Mouse (Mus musculus): ENCODE data around the gene Nppa.
"Not testable (repeated sequence)": the region's sequence is repeated elsewhere in the genome, so short reads cannot be mapped to it uniquely, and the experiment has no call there.

Nppa gene

DNA sequence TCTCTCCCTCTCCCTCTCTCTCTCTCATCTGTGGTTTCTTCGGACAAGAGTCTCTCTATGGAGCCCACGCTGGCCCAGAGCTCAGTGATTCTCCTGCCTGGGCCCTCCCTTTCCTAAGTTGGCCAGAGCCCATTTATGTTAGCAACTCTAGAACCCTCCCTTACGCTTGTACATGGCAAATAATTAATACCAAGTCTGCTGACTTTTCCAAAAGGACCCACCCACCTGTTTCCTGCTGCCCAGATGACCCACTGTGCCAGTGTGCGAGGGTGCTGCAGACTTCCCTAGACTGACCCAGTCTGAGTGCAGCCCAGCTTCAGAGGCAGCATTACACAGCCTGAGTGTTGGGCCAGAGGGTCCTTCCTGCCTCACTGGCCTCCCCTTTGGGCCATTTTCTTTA lies 11.7 kb downstream of the Nppa start:
- no peak for DNase-seq

GRCm38 (mm10) chr4:148015418-148015817 lies 14.9 kb downstream of the Nppa start:
- no peak for DNase-seq

DNA sequence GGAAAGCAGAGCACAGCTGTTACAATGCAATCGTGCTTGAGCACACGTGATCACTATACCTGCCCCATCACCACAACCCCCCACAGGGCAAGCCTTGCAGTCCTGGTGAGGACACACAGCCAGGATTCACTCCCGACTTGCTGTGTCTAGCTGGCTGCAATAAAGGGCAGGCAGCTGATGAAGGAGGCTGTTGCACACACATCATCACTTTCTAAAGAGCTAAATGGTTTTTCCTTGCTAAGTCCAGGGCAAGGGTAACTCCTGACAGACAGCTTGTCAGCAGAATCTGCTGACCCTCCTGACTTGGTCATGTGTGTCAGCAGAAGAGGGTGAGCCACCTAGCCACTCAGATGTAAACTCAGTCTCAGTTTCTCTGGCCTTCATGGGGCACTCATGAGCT lies 16.5 kb downstream of the Nppa start:
- no peak for DNase-seq

DNA sequence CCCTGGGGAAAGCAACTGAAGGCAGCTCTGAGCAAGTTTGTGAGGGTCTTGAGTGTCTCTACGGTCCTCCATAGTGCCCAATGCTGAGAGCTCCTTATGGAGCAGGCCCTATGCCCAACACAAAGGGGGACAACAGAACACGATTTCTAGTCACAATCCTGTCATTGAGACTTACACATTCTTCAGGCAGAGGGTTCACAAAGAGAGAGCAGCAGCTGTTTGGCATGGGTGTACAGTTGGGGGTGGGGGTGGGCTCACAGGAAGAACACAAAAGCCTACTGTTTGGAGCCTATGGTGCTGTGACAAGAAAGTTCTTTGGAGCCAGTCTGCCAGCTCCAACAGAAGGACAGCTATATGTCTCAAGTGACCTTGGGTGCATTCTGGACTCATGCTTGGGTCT lies 17.9 kb downstream of the Nppa start:
- DNase-seq: no peak

GRCm38 (mm10) chr4:148024003-148024402 lies 23.5 kb downstream of the Nppa start:
- no peak for DNase-seq

- DNase-seq: no peak
These were observed 28.8 kb downstream of the Nppa start for GRCm38 (mm10) chr4:148029297-148029696.

GRCm38 (mm10) chr4:148030506-148030905 lies 30.0 kb downstream of the Nppa start:
- no peak for DNase-seq

DNA sequence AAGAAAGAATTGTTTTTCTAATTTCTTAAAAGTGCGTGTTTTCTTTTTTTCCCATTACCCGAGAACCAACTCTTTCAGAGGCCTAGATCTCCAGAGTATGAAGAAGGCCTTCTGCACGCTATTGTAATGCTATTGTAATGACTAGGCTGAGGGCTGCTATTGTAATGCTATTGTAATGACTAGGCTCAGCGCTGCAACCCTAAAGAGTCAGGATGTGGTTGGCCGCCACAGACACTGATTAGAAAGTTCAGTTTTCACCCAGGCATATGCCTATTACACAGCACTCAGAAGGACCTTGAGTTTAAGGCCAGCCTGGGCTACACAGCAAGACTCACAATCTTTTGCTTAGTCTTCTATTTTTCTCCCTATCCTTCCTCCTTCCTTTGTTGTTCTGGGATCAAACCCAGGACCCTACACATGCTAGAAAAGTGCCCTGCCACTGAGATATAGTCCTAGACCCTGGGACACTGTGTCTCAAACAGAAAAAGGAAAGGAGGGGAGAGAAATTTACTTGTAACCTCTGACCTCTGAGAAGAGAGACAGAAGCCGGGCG lies 33.4 kb downstream of the Nppa start:
- no peak for DNase-seq

GRCm38 (mm10) chr4:148035440-148035839 lies 34.9 kb downstream of the Nppa start:
- no peak for DNase-seq

DNA sequence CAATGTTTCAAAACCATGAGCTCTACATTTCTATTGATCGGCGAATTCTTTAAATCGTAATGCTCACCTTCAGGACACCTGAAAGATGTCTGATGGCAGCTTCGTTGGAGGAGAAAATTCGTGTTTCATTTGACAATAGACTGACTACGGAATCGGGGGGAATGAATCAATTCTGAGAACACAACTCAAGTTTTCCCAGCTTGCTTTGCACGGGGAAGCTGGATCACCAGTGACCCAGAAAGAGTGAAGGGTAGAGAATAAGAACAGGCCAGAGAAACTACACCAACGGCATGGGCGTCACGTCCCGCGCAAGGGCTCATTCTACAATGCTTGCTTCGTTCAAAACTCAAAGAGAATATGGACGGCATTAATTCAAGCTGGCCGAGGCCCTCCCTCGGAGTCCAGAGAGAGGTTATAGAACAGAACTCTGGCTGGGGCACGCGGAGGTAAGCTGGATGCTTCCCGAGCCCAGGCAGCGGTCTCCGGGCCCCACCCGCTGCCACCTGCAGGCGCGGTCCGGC lies 37.6 kb downstream of the Nppa start:
- no peak for DNase-seq

DNA sequence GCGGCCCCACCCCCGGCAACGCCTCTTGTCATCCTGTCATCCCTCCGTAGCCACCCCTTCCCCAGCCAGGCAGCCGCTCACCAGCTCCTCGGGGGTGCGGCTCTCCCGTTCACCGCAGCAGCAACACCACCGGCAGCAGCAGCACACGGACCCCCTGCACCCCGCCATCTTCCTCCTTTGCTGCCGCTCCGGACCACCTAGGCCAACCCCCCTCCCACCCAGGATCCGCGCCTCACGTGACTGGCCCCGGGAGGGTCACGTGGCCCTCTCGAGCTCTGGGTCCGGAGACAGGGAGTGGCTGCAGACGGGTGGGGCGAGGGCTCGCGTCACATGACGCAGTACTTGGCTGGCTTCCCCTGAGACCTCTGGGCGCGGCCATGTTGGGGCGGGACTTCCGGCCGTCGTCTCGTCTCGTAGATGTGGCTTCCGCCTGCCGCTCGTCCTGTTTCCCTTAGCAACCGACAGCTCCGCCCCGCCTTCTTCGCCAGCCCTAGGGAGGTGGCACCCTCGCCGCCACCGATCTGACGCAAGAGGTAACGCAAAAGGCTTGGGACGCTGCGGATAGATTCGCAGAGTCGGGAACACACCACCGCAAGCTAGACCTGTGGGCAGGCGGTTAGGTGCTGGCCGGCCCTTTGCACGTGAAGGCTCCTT lies 38.2 kb downstream of the Nppa start, which contains the start of the genes Clcn6 and Mthfr:
Clcn6 (minus strand) TSS at position 222 of the 654 bp plus-strand sequence.
Mthfr (plus strand) TSS at position 478 of the 654 bp plus-strand sequence.
- peak; percentile 99 for DNase-seq

- peak in 1 of 2 experiments; percentile 23 for DNase-seq
These were observed 38.9 kb downstream of the Nppa start for GRCm38 (mm10) chr4:148039254-148040028.

- no peak for DNase-seq
These were observed 39.7 kb downstream of the Nppa start for GRCm38 (mm10) chr4:148040029-148040830.

DNA sequence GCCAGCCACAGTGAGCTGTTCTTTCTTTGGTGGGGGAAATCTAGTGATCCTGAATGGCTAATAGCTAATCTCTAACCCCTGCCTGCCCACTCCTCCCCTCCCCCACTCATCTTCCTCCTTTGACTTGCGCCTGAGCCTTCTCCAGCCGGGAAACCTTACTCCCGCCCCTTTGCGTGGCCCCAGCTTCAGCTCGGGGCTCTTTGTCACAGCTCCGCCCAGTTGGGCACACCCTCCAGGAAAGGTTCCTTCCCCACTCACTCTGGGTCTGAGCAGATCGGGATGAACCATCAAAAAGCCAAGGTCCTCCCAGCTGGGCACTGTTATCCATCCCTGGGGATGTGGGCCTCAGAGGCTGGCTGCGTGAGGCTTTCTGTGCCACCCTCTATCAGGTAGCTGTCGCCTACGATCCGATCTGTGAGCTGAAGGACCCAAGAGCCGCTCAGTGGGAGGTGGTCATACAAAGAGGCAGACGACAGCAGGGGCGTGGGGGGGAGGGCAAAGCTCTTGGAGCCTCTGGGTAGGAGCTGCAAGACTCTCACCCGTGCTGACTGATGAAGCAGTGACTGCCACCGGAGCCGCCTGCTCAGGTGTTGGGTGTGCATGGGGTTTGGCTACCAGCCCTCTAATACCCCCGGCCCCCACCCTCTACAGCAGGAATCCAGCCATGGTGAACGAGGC lies 40.5 kb downstream of the Nppa start:
- DNase-seq: peak; percentile 28 to 45

GRCm38 (mm10) chr4:148041611-148042191 lies 41.2 kb downstream of the Nppa start:
- peak; percentile 28 to 42 for DNase-seq

DNA sequence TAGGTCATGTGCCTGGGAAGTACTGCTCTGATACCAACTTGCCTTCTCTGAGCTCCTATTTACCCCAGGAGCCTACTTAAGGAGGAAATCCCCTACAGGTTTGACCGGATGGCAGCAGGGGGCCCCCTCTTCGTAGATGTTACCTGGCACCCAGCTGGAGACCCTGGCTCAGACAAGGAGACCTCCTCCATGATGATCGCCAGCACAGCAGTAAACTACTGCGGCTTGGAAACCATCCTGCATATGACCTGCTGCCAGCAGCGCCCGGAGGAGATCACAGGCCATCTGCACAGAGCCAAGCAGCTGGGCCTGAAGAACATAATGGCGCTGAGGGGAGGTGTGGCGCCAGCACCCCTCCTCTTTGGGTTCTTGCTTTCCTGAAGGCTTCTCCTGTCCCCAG lies 42.8 kb downstream of the Nppa start:
- DNase-seq: not testable (repeated sequence)

DNA sequence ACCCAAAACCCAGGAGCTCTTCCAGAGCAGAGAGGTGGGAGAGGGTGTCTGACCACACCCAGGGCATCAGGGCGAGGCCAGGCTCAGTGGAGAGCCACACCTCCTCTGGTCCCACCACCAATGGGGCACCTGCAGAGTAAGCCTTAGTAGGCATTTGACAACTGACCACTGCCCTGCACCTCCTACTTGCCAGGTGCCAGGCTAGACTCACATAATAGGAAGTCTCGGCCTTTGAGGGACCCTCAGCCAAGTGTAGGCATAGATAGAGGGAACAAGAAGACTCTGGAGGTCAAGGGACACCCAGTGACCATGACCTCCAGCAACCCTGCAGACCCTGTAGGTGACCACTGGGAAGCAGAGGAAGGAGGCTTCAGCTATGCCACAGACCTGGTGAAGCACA lies 43.6 kb downstream of the Nppa start:
- DNase-seq: no peak

GRCm38 (mm10) chr4:148046450-148047031 lies 46.0 kb downstream of the Nppa start:
- DNase-seq: no peak

DNA sequence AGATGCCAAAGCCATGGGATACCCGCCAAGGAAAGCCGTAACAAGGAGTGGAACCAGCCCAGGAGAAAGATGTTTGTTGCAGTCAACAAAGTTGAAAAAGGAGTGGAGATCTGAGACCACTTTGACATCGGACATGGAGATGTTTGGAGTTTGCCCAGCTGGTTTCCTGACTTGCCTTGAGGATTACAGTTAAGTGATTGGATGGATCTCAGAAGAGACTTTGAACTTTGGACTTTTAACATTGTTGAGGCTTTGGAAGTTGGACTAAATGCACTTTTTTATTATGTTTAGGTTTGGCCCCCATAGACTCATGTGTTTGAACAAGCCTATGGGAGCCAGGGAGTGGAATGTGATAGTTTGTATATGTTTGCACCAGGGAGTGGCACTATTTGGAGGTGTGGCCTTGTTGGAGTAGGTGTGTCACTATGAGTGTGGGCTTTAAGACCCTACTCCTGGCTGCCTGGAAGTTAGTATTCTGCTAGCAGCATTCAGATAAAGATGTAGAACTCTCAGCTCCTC lies 49.9 kb downstream of the Nppa start:
- not testable (repeated sequence) for DNase-seq

DNA sequence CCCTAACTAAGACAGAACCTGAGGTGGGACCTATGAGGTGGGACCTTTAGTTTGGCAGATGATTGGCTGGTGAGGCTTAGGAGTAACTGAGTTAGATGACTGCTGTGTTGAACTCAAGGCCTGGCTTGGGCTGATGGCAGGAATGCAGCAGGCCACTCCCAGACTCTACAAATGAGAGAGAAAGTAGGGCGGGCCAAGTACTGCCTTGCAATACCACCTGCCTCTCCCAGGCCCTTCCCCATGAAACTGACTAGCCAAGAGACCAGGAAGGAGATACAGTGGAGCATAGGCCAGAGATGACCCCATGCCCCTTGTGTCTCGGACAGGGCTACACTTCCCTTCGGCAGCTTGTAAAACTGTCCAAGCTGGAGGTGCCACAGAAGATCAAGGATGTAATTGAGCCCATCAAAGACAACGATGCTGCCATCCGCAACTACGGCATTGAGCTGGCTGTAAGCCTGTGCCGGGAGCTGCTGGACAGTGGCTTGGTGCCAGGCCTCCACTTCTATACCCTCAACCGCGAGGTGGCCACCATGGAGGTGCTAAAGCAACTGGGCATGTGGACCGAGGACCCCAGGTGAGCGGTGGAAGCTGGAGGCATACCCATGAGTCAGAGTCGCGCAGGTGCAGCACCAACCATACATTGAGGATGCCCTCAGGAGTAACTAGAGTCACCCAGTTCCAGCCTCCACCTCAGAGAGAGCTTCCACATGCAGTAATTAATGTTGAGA lies 50.7 kb downstream of the Nppa start:
- DNase-seq: no peak

All from thymus, adult 18-20 months (tissue).